Mouse (Mus musculus) monocyte, adult 2 months (primary cell): ENCODE data around the gene Ebp.
A peak's percentile ranks its signal among the peaks of the same experiment; 100 is the strongest.

Source experiments
- DNase-seq, 2 experiments: peaks; one replicate each; pipeline ENCODE4 v3.0.0; 2022; ENCODE audit warnings: low spot score in 2 of 2, low read depth in 1 of 2

The Ebp gene

DNA sequence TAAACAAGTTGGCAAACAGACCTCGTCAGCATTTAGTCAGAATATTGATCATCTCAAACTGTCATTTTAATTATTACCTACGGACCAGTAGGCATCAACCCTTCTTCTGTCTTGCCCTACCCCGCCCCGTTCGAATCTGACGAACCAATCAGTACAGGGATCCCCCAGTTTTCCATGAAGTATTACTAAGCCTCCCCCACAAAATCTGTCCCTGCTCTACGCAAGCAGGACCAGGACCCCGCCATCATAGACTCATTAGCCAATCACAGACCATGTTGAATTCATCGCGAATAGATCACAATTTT, at the start of gene Ebp:
Ebp (minus strand) TSS at position 94 of the 305 bp plus-strand sequence.
- no peak for DNase-seq

DNA sequence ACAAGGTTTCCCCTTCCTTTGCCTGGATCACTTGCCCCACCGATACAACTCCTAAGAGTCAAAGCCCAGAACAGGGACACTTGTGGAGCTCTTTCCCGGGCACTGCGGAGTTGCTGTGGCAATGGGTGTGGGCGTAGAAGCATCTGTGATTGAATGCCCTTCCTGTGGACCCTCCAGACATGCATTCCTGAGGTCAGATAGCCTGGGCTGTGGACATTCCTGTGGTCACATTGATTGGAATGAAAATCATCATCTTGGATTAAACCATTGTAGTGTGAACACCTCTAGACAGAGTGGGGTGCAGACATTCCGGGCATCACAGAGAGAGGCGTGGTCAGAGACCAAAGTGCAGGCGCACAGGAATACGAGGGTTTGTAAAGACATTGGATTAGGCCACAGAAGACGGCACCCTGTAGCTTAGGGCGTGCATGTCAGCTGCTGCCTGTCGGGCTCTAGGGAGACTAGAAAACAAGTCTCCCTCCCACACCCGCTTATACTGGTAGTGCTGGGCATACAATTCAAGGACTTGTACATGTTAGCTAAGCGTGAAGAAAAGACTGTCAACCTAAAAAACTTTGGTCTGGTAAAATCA, 45.6 kb upstream of the Ebp start:
- no peak for DNase-seq

DNA sequence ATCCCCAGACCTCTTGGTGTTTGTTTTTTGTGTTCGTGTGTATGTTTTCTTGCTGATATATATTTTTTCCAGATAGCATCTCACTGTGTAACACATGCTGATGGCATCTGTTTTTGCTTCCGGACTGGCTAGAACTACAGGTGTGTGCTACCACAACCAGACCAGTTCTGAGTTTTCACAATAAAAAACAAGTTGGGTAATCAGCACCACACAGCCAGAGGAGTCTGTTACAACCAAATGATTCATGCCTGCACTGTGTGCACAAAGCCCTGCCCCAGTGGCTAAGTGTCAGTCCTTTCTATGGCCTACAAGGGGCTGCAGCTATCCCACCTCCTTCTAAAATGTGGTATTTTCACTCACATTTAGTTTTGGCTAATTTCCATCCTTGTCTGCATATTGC, 43.4 kb upstream of the Ebp start:
- no peak for DNase-seq

DNA sequence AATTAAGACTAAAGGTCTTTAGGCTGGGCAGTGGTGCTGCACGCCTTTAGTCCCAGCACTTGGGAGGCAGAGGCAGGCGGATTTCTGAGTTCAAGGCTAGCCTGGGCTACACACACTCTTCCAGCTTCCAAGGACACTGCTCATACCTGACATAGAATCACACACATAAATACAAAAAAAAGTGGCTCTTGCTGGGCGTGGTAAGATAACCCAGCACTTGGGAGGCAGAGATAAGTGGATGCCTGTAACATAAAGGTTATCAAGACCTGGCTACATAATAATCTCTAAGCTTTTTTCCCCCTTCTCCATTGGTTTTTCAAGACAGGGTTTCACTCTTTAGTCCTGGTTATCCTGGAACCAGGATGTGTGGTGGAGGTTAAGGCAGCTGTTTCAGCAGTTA, 40.3 kb upstream of the Ebp start:
- no peak for DNase-seq

DNA sequence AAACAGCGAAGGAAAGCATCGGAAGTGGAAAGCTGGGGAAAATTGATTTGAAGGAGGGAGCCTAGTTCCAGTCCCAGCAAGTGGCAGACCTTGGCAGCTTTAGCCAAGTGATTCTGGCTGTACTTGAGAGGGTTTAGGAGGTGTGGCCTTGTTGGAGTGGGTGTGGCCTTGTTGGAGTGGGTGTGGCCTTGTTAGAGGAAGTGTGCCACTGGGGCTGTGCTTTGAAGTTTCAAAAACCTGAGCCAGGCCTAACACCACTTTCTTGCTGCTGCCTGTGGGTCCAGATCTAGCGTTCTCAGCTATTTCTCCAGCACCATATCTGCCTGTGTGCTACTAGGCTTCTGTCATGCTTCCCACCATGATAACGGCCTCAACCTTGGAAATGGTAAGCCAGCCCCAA, 37.0 kb upstream of the Ebp start:
- DNase-seq, result no peak

DNA sequence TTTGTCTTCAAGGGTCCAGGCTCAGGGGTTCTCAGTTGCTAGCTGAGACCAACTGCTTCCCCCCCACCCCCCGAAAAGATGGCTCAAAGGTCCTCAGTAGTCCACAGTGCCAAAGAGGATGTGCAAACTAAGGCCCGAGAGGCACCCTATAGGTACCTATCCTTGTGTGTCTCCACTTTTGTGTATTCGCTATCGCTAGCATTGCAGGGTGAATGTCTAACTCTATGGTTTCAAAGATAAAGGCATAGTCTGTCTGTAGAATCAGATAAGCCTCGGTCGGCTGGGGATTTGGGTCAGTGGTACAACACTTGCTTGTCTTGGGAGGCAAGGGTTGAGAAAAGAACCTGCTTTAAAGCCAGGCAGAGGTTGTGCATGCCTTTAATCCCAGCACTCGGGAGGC, 30.2 kb upstream of the Ebp start:
- no peak for DNase-seq

DNA sequence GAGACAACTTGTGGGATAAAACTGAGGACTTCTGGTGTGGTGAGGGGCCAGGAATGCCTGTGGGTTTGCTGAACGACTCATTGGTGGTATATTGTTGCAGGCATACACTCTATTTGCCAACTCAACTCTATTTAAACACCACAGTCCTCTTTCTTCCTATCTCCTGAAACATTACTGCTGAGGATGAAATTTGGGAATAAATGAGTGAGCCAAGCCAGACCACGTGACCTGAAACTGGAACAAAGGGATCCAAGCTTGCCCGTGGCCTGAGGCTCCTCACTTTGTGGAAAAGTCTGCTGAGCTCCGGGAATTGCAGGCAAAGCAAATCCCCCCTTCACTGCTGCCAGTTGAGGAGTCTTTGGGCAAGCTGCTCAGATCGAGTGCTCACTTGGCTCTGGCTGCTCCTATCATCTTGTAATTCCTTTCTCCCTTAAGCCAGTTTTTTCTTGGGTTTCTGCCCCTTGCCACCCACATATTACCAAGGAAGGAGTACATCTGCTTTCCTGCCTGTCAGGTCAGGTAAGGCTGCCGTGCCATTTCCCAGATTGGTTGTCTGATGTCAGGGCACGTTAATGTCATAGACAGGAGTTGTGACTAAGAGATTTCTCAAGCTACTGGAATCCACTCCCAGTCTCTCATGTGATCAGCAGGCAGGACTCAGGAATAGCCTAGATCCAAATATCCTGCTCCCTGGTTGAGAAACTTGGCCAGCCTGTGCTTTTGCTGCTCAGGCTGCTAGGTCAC, 29.5 kb upstream of the Ebp start:
- DNase-seq, result no peak

DNA sequence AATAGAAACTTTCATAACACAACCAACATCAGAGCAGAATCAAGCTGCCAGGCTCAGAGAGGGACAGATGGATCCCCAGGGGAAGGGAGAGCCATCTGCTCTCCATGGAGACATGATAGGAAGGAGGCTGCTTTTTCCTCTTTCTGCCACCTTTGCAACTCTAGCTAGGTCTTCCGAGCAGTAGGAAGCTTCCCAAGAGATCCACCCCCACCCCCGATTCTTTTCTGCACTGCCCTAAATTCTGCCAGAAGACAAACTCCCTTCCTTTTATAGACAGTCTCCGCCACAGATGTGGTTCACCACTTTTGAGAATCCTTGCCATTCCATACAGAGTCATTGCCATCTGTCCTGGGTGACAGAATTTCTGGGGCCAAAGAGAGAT, 29.0 kb upstream of the Ebp start:
- DNase-seq, result no peak

DNA sequence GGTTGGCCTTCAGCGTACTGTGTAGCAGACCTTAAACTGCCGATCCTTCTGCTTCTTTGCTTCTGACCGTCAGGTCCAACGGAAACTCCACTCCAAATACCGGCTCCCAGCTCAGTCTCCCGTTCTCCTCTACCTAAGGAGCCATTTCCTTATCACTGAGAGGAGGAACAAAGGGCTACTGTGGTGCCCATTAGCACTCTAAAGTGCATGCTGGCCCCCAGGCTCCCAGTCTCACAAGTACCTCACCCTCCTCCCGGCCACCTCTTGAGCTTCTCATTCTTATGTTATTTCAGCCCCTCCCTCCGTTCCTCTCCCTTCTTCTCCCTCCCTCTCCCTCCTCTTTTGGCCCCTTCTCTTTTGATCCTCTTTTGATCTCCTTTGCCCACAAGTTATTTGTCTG, 26.3 kb upstream of the Ebp start:
- DNase-seq, result no peak

DNA sequence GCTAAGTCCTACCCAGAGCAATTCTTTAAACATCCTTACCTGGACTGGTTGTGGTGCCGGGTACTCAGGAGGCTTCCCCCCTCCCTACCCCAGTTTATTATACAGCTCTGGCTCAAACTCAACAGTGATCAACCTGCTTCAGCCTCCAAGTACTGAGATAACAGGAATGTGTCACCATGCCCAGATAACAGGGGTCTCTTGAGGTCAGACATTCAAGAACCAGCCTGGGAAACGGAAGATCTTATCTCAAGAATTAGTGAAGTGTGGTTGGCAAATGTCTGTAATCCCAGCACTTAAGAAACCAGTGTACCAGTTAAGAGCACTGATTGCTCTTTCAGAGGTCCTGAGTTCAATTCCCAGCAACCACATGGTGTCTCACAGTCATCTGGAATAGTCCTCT, 24.8 kb upstream of the Ebp start:
- no peak for DNase-seq

DNA sequence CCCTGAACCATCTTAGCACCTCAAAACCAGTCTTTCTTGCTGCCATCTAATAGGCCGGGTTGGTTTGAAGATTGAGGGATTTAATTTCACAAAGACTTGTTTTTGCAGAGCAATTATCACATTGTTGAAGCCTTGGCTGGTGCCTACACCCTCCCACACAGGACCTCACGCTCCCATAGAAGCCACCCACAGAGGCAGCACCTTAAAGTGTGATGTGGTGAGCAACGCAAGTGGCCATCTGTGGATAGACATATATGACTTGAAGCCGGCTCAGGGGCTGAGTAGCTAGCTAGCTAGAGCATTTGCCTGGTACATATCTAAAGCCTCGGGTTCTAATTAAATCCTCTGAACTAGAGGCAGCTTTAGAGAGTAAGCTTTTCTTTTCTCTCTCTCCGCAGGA, 24.1 kb upstream of the Ebp start:
- no peak for DNase-seq

DNA sequence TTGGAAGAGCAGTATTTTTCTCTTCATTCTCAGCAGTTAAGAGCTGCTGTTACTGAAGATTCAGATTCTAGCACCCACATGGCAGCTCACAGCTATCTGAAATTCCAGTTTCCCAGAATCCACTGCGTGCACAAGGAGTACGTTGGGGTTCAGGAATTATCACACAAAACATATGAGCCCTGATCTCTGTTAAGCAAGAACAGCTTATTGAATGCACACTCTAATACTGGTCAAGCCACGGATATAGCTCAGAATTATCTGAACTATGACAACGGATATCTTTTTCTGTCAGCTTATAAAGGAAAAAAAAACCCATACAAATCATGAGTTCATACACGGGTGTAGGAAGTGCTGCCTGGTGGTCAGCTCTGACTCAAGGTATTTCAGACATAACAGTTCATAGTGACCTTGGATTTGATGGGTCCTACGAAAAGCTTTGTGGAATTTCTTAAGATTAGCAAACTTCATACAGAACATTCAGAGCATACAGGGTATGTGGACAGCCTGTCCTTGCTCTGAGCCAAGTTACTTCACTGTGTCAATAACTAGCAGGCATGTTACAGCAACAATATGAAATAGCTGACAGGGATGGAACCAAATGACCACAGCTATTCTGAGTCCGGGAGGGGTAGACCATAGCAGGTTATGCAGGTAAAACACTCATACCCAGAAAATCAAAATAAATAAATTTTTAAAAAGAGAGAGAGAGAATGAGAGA, 18.3 kb upstream of the Ebp start:
- DNase-seq, result no peak

DNA sequence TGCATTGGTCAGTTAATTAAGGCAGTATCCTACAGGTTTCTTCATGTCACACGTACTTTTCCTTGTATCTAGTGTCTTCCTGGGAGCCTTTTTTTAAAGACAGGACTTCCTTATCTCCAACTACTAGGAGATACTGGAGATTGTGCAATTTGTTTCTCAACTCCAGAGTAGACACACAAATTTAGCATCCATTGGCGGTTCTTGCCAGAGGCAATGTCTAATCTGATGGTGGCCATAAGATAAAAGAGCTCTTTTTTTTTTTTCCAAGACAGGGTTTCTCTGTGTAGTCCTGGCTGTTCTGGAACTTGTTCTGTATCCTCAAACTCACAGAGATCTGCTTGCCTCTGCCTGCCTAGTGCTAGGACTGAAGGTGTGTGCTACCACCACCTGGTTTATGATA, 16.4 kb upstream of the Ebp start:
- DNase-seq, result no peak

DNA sequence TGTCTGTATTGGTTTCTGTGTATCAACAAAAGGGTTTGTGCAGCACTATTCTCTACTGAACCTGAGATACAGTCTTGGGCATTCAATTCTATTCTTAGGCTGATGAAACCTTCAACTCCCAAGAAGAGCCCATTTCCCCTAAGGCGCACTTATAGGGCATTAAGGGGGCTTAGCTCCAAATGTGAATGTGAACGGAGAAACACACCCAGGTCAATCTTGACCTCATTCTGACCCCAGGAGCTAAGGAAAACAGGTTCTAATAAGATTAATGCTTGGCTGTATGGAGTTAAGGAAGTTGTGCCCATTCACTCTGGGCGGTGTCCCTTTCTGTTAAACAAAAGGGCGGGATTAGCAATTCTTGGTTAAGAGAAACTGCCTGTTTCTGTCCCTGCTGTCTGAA, 13.9 kb upstream of the Ebp start:
- DNase-seq, result no peak

DNA sequence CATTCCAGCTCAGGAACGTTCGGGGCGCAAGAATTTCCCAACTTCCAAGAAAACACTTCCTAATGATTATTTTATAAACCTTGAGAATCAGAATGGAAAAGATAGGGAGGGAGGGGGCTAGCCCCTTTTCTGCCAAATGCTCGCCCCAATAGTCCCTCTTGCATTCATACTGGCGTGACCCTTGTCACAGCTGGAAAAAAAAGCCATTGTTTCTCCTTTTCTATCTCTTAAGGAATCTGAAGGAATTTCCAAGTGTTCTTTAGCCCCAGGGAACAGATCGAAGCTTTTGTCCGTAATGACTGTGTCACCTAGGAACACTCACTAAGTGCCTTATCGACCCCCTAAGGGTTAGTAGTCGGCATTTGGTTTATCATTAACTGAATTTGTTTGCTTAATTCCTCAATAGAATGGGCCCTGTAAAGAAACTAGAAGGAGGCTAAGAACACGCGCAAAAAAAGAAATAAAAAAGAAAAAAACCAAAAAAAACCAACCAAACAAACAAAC, 13.4 kb upstream of the Ebp start:
- no peak for DNase-seq

DNA sequence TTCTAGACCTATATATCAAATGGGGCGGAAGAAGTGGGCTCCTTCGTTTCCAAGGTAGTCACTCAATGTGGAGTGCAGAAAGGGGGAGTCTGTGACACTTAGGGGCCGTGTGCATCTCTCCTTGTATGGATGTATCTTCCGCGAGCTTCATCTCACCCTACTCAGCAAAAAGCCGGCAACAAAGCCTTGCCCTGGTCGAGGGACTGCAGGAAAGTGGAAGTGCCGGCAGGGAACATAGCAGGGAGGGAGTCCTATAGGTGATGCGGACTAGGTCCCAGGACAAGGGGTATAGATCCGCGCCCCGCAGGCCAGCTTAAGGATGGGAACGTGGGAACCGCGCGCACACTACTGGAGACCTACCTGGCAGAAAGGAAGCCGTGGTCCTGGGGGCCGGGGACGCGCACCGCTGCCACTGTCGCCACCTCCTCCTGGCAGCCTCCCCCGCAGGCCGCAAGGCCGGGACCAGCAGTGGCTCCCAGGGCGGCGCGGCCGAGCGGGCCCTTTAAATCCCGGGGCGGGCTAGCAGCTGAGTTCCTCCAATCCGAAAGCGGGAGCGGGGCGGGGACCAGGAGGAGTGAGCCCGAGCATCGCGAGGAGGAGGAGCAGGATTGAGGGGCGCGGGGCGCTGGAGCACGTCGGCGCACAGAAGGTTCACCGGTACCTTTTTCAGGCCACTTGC, 12.8 kb upstream of the Ebp start, which contains the start of gene Porcn:
Porcn (minus strand) TSS at position 511 of the 679 bp plus-strand sequence.
- DNase-seq, result no peak

DNA sequence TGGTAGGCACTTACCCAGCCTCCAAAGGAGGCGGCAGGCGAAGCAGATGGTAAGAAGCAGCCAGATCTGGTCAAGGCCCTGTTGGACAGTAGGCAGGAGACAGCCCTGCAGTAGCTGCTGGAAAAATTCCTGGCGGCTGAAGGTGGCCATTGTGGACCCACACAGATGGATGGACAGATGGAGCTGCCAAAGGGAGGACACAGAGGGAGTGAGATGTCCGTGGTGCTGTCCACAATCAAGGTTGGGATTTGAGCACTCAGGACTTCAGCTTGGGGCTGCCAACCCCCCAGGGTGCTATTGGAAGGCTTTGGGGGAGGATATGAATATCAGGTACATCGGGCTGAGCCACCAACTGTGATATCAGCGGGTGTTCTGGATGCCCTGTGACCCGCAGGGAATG, 12.2 kb upstream of the Ebp start:
- no peak for DNase-seq

DNA sequence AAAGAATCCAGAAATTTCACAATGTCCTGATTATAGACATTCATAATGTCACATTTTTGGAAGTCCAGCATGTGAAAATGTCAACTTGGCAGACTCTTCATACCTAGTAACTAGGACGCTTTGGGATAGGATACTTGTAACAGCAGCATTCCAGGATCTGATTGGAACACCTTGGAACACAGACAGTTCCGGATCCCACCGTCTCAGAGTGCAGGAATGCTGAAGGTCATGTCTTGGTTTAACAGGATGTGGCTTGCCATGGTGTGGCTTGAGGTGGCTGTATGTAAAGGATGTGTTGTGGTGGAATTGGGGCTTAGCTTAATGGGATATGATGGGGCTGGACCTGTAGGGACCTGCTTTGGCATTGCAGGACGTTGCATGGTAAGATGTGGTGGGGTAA, 11.8 kb upstream of the Ebp start:
- DNase-seq, result no peak

DNA sequence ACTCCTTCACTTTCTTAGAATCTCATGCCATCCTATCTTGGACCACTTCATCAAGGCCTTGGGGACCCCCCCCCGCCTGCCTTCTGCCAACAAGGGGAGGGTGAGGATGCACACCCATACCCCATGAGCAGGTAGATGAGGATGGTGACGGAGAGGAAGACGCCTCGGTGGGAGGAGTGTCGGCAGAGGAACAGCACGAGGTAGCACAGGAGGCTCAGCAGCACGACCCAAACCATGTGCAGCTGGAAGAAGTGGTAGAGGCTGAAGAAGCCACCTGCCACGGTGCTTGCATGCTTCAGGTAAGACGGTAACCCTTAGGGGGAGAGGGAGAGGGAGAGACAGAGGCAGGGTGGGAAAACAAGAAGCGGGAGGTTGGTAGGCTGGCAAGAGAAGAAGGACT, 10.8 kb upstream of the Ebp start:
- no peak for DNase-seq

DNA sequence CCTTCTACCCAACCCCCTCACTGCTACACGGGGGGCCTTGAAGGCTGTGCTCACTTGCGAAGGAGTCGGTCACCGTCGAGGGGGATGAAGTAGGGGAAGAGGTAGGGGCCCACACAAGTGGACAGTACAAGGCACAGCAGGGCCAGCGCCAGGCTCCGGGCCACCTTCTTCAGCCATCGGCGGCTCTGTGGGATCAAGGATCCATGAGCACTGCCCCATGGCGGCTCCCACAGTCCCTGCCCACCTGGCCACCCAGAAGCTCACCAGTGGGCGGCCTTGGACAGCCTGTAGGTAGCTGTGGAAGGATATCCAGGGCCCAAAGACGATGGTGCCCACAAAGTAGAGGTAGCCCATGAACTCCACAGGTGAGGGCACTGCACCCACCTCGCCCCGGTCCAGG, 9.8 kb upstream of the Ebp start:
- no peak for DNase-seq

DNA sequence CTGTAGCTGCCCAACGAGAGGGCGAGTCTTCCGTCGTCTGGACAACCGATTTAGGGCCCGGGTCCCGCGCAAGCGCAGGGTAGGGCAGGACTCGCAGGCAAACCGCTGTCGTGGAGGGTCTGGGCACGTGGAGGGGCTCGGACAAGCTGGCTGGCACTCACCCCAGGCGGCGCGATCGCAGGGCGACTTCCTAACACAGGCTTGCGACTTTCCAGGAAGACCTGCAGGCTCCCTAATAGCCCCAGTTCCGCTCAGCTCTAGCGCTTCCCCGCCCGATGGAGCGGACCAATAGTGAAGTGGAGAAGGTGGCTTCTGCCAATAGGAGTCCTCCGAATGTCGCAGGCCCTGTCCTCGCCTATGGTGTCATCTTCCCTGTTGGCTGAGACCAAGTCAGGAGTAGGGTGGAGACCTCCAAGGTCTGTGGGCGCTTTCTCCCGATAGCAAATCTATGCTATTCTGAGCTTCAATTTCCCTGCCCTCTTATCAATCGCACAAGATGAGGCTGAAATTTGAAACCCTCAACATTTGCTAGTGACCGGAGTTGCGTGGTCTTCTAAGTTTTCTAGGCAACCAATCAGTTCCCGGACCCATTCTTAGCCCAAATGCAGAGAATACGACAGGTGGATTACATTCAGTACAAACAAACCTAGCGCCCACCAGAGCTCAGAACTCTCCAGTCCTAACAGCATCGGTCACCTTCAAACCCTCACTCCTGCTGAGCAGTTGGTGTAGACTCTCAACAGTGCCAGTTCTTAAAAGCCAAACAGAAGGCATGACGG, 483 bp downstream of the Ebp start:
- peak; percentile 49 to 53 for DNase-seq
